Mouse (Mus musculus) liver, adult 2 months (tissue): ENCODE measurements around the gene Gusb. TPM values are rescaled to one million over a fixed set of nuclear protein-coding genes. Genes with fewer than 3 reads are reported as not detected.

Experiments used
- DNase-seq: peaks from one replicate; pipeline ENCODE4 v3.0.0-alpha.2; 2011; ENCODE audit warnings: low read depth, low spot score; ENCODE audit errors: extremely low read depth
- H3K27ac ChIP-seq: fragments of 200-500 bp; replicated peaks from 2 replicates; pipeline ENCODE4 v1.5.1; 2012; ENCODE audit warnings: low read depth, mild to moderate bottlenecking, control low read depth, inconsistent platforms, low read length; ENCODE audit not compliant: insufficient read depth
- H3K27me3 ChIP-seq: fragments of 200-500 bp; 2 replicates; pipeline ENCODE4 v1.6.1; 2012; ENCODE audit warnings: mild to moderate bottlenecking, moderate library complexity, low read length, inconsistent platforms; ENCODE audit not compliant: control insufficient read depth, insufficient read depth
- H3K36me3 ChIP-seq: fragments of 200-500 bp; 2 replicates; pipeline ENCODE4 v1.6.1; 2012; ENCODE audit warnings: low read length, inconsistent platforms; ENCODE audit not compliant: control insufficient read depth, insufficient read depth
- H3K4me1 ChIP-seq: fragments of 200-500 bp; 2 replicates; pipeline ENCODE4 v1.6.1; 2011; ENCODE audit warnings: low read length; ENCODE audit not compliant: control insufficient read depth, insufficient read depth
- H3K4me3 ChIP-seq: fragments of 200-500 bp; 2 replicates; pipeline ENCODE4 v1.5.1; 2011; ENCODE audit warnings: low read depth, mild to moderate bottlenecking, control low read depth, low read length, moderate library complexity; ENCODE audit not compliant: insufficient read depth
- H3K79me2 ChIP-seq: fragments of 200-500 bp; 2 replicates; pipeline ENCODE4 v1.6.1; 2012; ENCODE audit warnings: inconsistent platforms, mild to moderate bottlenecking, low read length, moderate library complexity; ENCODE audit not compliant: control insufficient read depth, insufficient read depth
- H3K9ac ChIP-seq: fragments of 200-500 bp; 2 replicates; pipeline ENCODE4 v1.6.1; 2012; ENCODE audit warnings: low read depth, mild to moderate bottlenecking, control low read depth, inconsistent platforms, low read length
- CTCF ChIP-seq: fragments of 200-500 bp; IDR thresholded peaks from 2 replicates; pipeline ENCODE4 v1.5.1; 2011; ENCODE audit warnings: low read depth, low read length, control low read depth
- POLR2A ChIP-seq: fragments of 200-500 bp; IDR thresholded peaks from 2 replicates; pipeline ENCODE4 v1.6.1; 2011; ENCODE audit warnings: low read length, control low read depth; ENCODE audit not compliant: insufficient read depth; ENCODE audit errors: extremely low read depth
- WGBS: fragments of 180-500 bp; shearing (Covaris S2); methylation state at CpG from one replicate; pipeline ENCODE4 v1.1.7; 2018; 5-methylcytosine and 5-hydroxymethylcytosine counted together
- polyA plus RNA-seq: library from polyadenylated mRNA; depleted of rRNA; stranded (reverse); fragments of >200 nt; gene quantifications from 2 replicates; pipeline ENCODE4 v1.2.3, GENCODE M21; 2012
- total RNA-seq: library from RNA; depleted of rRNA; stranded (reverse); fragments of >200 nt; gene quantifications from 2 replicates; pipeline ENCODE4 v1.2.3, GENCODE M21; 2014

Gene Gusb
- total and polyA plus RNA-seq, 2 experiments: 13.6 to 17.6 TPM

GRCm38 (mm10) chr5:129966448-129966847, 36.4 kb downstream of the Gusb start:
- 86% methylated on average over 3 of the region's 3 CpGs for WGBS
- no peak for TF ChIP-seq POLR2A
- TF ChIP-seq CTCF: no peak
- H3K27me3 ChIP-seq: no peaks in the 10 kb centered on the region
- DNase-seq: no peak
- H3K27ac ChIP-seq: no peak overlapping the region
- H3K79me2 ChIP-seq: peaks cover 12% of the 10 kb centered on the region; the same call in 1 of the 2 replicates
- H3K9ac ChIP-seq: no peak overlapping the region
- H3K4me3 ChIP-seq: no peak overlapping the region
- no peaks in the 10 kb centered on the region for H3K36me3 ChIP-seq
- H3K4me1 ChIP-seq: no peaks in the 10 kb centered on the region; the same call in 1 of the 2 replicates

GRCm38 (mm10) chr5:129963224-129963623, 39.6 kb downstream of the Gusb start:
- Histone ChIP-seq H3K27ac (no peak overlapping the region), H3K27me3 (no peaks in the 10 kb centered on the region), H3K4me1 (peaks cover 1% of the 10 kb centered on the region; the same call in 1 of the 2 replicates), H3K79me2 (peaks cover 22% of the 10 kb centered on the region; the same call in 1 of the 2 replicates), H3K4me3 (no peak overlapping the region), H3K9ac (no peak overlapping the region), H3K36me3 (no peaks in the 10 kb centered on the region)
- TF ChIP-seq POLR2A: no peak
- no peak for TF ChIP-seq CTCF
- 81% methylated on average over 4 of the region's 4 CpGs for WGBS
- no peak for DNase-seq

GRCm38 (mm10) chr5:129955792-129956191, 47.1 kb downstream of the Gusb start:
- H3K9ac ChIP-seq: no peak overlapping the region
- H3K79me2 ChIP-seq: peaks cover 19% of the 10 kb centered on the region; the same call in 1 of the 2 replicates
- H3K4me3 ChIP-seq: no peak overlapping the region
- TF ChIP-seq POLR2A (no peak), CTCF (no peak)
- H3K27ac ChIP-seq: no peak overlapping the region
- no peak for DNase-seq
- 76% methylated on average over 6 of the region's 6 CpGs for WGBS
- no peaks in the 10 kb centered on the region for H3K36me3 ChIP-seq
- peaks cover 11% of the 10 kb centered on the region for H3K4me1 ChIP-seq
- H3K27me3 ChIP-seq: no peaks in the 10 kb centered on the region

- H3K4me1 ChIP-seq: peaks cover 13% of the 10 kb centered on the region
- 75% methylated on average over 5 of the region's 5 CpGs for WGBS
- no peaks in the 10 kb centered on the region for H3K27me3 ChIP-seq
- no peaks in the 10 kb centered on the region for H3K36me3 ChIP-seq
- TF ChIP-seq POLR2A (no peak), CTCF (no peak)
- DNase-seq: peak; percentile 46
- no peak overlapping the region for H3K9ac ChIP-seq
- H3K79me2 ChIP-seq: peaks cover 24% of the 10 kb centered on the region; the same call in 1 of the 2 replicates
- no peak overlapping the region; the same call in 1 of the 2 replicates for H3K27ac ChIP-seq
- H3K4me3 ChIP-seq: no peak overlapping the region
Observed at GRCm38 (mm10) chr5:129954473-129955254, 48.2 kb downstream of the Gusb start.

GRCm38 (mm10) chr5:129952143-129952542, 50.7 kb downstream of the Gusb start:
- no peak for DNase-seq
- TF ChIP-seq CTCF (no peak), POLR2A (no peak)
- Histone ChIP-seq H3K4me3 (no peak overlapping the region), H3K79me2 (peaks cover 25% of the 10 kb centered on the region; the same call in 1 of the 2 replicates), H3K9ac (no peak overlapping the region), H3K27me3 (no peaks in the 10 kb centered on the region), H3K36me3 (0 out of 2 replicates have a peak, but pooled peaks cover 5% of the 10 kb centered on the region), H3K27ac (no peak overlapping the region), H3K4me1 (peaks cover 14% of the 10 kb centered on the region)
- 86% methylated on average over 4 of the region's 4 CpGs for WGBS
